Mouse (Mus musculus) left cerebral cortex, postnatal 36 days (tissue): ENCODE results near the gene Adh6b. TPM values are rescaled to one million over a fixed set of nuclear protein-coding genes. Genes with fewer than 3 reads are reported as not detected.
"Not testable (repeated sequence)": the region's sequence is repeated elsewhere in the genome, so short reads cannot be mapped to it uniquely, and the experiment has no call there.

Experiments used
- DNase-seq, 2 experiments: peaks; one replicate each; pipeline ENCODE4 v3.0.0; 2021 to 2022; ENCODE audit warnings: low spot score in 2 of 2, mixed read lengths in 1 of 2
- intact Hi-C: fragments of 180-260 bp; cut with DNase I; formaldehyde crosslinking; loops from one replicate; pipeline ENCODE4 v1.15.1; 2025
- total RNA-seq, 2 experiments: library from RNA; stranded (reverse); gene quantifications; 2 replicates each; pipeline ENCODE4 v1.2.3; 2021

Adh6b gene
- total RNA-seq, 2 experiments from 2014 or later = not detected

DNA sequence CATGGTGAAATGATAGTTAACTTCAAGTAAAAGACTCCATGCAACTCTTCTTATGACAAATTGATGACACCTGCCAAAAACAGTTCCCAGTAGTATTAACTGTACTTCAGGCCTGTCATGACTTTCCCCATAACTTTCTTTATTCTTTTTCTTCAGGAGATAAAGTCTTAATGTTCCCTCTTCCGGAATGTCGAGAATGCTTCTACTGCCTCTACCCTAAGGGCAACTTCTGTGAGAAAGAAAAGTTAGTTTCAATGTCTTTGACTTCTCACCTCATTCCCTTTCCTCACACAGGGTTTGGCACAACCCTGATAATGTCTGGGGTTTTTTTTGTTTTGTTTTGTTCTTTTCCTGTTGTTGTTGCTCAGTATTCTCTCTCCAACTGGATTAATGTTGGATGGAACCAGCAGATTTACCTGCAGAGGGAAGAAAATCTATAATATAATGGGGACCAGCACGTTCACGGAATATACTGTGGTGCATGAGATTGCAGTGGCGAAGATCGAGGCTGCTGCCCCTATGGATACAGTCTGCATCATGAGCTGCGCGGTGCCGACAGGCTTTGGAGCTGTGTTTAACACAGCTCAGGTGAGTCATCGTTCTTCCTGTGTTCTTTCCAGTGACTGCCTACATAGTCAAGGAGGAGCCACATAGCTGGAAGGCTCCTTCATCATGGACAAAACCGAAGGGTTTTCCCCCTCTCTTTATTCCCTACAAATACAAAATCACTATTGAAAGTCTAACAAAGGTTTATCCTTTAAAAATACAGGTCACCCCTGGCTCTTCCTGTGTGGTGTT lies 10.6 kb downstream of the Adh6b start:
- intact Hi-C loops = no loop called here
- DNase-seq = no peak

DNA sequence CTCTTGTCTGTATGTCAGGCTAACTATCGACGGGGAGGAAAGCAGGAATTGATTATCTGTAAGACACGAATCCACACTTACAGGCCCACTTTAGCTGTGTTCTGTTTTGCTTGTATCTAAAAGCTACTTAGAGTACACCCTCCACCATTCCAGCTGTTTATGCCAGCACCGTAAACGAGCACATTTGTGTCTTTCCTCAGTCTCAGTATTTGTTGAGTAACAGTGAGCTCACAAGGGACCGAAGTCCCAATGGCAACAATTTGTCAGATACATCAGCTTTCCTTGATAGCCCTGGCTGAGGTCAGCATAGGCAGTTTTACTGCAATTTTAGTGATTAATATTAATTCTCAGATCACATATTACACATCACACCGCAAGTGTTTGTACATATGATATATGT lies 17.3 kb downstream of the Adh6b start:
- intact Hi-C loops = no loop called here
- no peak for DNase-seq

DNA sequence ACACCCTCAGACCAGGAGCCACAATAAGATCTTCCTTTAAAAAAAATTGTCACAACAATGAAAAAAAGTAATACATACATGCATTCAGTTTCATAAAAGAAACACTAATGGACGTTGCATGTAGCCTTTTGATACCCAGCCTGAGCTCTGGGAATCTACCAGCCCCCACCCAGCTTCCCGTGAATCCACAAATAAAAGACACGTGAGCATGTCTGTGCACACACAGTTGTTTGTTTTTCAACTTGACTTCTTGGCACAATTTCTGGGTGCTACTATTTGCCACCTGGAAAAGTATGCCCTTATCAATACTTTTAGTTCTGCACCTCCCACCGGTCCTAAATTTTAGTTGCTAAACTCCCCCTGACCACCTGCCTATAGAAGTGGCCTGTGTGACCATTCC lies 19.1 kb downstream of the Adh6b start:
- no peak for DNase-seq
- intact Hi-C loops = no loop called here

GRCm38 (mm10) chr3:138362920-138363319 lies 21.3 kb downstream of the Adh6b start:
- intact Hi-C loops = no loop called here
- no peak for DNase-seq

DNA sequence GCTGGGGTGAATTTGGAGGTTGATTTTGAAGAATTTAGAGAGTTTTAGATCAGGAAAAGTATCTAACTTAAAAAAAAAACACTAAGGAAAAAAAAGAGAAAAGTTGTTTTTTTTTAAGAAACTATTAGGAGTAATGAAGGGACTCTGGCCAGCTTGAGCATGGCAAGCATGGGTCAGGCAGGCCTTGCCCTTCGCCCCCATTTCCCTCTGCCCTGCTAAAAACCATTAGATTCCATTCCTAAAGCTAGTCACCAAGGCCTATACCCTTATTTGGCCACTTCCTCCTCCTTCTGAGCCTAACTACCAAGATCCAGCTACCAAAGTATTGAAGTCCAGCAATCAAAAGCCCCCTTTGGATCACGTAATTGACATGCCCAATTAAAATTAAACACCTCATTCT lies 24.6 kb downstream of the Adh6b start:
- DNase-seq = no peak
- intact Hi-C loops = no loop called here

- intact Hi-C loops = no loop called here
- no peak for DNase-seq
Observed at GRCm38 (mm10) chr3:138369546-138369945, 28.0 kb downstream of the Adh6b start.

- DNase-seq, intact Hi-C loops: not testable (repeated sequence)
Observed at GRCm38 (mm10) chr3:138370289-138370688, 28.7 kb downstream of the Adh6b start.

- intact Hi-C loops = no loop called here
- no peak for DNase-seq
Observed at GRCm38 (mm10) chr3:138373920-138374319, 32.3 kb downstream of the Adh6b start.

DNA sequence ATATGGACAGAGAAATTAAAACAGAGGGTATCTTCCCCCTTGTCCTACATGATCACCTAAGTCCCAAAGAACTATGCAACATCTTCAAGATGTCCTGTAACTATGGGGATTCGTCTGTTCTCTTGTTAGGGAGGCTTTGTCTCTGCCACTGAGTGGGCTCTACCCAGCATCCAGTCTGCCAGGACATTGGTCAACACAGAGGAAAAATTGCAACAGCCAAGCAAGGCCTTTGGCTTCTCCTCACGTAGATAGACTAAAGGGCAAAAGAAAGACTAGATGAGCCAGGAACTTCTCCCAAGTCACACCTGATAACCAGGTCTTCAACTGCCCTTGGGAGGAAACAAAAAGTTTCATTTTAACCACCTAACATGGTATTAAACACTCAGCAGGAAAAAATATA lies 33.6 kb downstream of the Adh6b start:
- DNase-seq = no peak
- intact Hi-C loops = no loop called here

DNA sequence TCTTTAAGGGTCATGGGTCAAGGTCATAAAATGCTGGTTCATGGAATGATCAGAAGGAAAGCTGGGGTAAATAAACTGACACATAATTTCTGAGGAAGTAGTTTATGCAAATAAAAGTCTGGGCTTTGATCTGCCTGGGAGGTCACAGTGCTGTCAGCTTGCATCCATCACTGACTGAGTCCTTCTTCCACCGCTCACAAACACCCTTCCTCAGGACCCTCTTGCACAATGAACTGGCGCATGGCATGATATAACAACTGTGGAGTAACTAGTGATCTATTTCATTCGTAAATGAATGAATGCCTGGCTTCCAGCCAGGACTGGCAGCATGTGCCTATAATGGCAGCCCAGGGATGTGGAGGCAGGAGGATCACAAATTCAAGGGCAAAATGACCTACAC lies 39.6 kb downstream of the Adh6b start:
- intact Hi-C loops = no loop called here
- DNase-seq = no peak

- DNase-seq = no peak
- intact Hi-C loops = no loop called here
Observed at GRCm38 (mm10) chr3:138387155-138387554, 45.6 kb downstream of the Adh6b start.

DNA sequence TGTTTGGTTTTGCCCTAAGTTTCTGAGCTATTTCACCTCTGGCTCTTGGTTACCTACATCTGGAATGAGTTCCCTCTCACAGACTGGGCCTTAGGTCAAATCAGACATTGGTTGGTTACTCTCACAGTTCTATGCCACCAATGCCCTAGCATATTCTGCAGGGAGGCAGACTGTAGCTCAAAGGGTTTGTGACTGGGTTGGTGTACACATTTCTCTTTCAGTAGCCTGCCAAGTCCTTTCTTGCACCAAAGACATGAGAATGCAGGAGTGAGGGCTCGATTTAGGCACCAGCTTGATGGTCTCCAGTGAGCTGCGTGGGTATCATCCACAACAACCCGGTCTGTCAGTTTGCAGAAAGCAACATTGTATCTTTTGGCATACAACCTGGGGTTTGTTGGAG lies 63.3 kb downstream of the Adh6b start:
- no peak for DNase-seq
- intact Hi-C loops = loop anchor here (2.0 to 10.0 kb wide), 2 partner anchors 180 to 206 kb away; no protein-coding TSS in a partner anchor

GRCm38 (mm10) chr3:138405341-138405740 lies 63.8 kb downstream of the Adh6b start:
- intact Hi-C loops = loop anchor here (2.0 to 10.0 kb wide), 2 partner anchors 181 to 207 kb away; no protein-coding TSS in a partner anchor
- peak in 1 of 2 experiments; percentile 14 for DNase-seq

DNA sequence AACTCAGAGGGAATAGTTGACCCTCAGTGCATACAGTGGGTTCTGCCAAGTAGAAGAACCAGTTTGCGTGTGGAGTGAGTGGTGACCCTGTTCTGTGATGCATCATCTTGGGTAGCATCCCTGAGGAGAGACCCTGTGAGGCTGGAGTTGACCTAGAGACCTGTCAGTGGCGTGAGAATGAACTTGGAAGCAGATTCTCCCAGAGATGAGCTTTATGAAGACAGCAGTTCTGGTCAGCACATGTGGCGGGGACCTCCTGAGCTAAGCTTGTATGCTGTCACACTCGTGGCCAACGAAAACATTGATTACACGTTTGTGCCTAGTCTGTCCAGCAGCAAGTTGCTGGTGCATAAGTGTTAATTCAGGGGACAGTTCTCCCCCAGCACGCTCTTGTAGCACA lies 64.3 kb downstream of the Adh6b start:
- no peak for DNase-seq
- intact Hi-C loops = loop anchor here (2.0 to 10.0 kb wide), 2 partner anchors 181 to 207 kb away; no protein-coding TSS in a partner anchor

GRCm38 (mm10) chr3:138407920-138408319 lies 66.3 kb downstream of the Adh6b start:
- intact Hi-C loops = loop anchor here (10.0 kb wide), 1 partner anchor 183 kb away; no protein-coding TSS in a partner anchor
- no peak for DNase-seq

Other genes starting within 250 kb of the Adh6b start
- gene Trmt10a, start 198.3 kb upstream of the Adh6b start, total RNA-seq = 1 to 10 TPM; 3.6 to 6.6 TPM
- 1 to 10 TPM; 5.6 to 6.2 TPM for gene Mttp, start 196.8 kb upstream of the Adh6b start, total RNA-seq
- gene 4930579F01Rik, start 147.9 kb upstream of the Adh6b start, total RNA-seq = not detected
- gene Adh7, start 124.0 kb upstream of the Adh6b start, total RNA-seq = under 1 TPM; 0.10 to 0.11 TPM
- under 1 TPM; 0.50 to 0.99 TPM for gene Adh1, start 80.8 kb upstream of the Adh6b start, total RNA-seq
- gene Adh6a, start 28.5 kb upstream of the Adh6b start, total RNA-seq = not detected
- not detected for gene Adh4, start 73.7 kb downstream of the Adh6b start, total RNA-seq
- gene Adh5, start 101.3 kb downstream of the Adh6b start, total RNA-seq = 10 to 100 TPM; 60.8 to 64.3 TPM
- gene Metap1, start 147.7 kb downstream of the Adh6b start, total RNA-seq = 10 to 100 TPM; 38.1 to 39.7 TPM
- 100 to 1,000 TPM; 175 to 183 TPM for gene Eif4e, start 184.4 kb downstream of the Adh6b start, total RNA-seq